Mouse (Mus musculus) lung, adult 2 months (tissue): ENCODE data around the gene Slc38a1. TPM values are rescaled to one million over a fixed set of nuclear protein-coding genes. Genes with fewer than 3 reads are reported as not detected.
A peak's percentile ranks its signal among the peaks of the same experiment; 100 is the strongest.

Source experiments
- DNase-seq: peaks from one replicate; pipeline ENCODE4 v3.0.0; 2022
- H3K4me1 ChIP-seq: fragments of 200-500 bp; 2 replicates; pipeline ENCODE4 v1.6.1; 2011; ENCODE audit warnings: low read length; ENCODE audit not compliant: control insufficient read depth, insufficient read depth
- H3K4me3 ChIP-seq: fragments of 200-500 bp; replicated peaks from 2 replicates; pipeline ENCODE3; 2011; ENCODE audit warnings: low read depth, mild to moderate bottlenecking, control low read depth, low read length; ENCODE audit errors: extremely low read depth
- CTCF ChIP-seq: fragments of 200-500 bp; IDR thresholded peaks from 2 replicates; pipeline ENCODE4 v1.5.1; 2011; ENCODE audit warnings: mild to moderate bottlenecking, low read length, control low read depth; ENCODE audit not compliant: insufficient read depth
- POLR2A ChIP-seq: fragments of 200-500 bp; IDR thresholded peaks from 2 replicates; pipeline ENCODE4 v1.6.1; 2011; ENCODE audit warnings: low read depth, mild to moderate bottlenecking, control low read depth, low read length, borderline replicate concordance; ENCODE audit errors: extremely low read depth
- WGBS: fragments of 180-500 bp; shearing (Covaris S2); methylation state at CpG from one replicate; pipeline ENCODE4 v1.1.7; 2018; 5-methylcytosine and 5-hydroxymethylcytosine counted together
- polyA plus RNA-seq: library from polyadenylated mRNA; depleted of rRNA; stranded (reverse); fragments of >200 nt; gene quantifications from 2 replicates; pipeline ENCODE4 v1.2.3, GENCODE M21; 2012

Slc38a1 gene
- polyA plus RNA-seq, 1 experiment = 19.9 TPM

DNA sequence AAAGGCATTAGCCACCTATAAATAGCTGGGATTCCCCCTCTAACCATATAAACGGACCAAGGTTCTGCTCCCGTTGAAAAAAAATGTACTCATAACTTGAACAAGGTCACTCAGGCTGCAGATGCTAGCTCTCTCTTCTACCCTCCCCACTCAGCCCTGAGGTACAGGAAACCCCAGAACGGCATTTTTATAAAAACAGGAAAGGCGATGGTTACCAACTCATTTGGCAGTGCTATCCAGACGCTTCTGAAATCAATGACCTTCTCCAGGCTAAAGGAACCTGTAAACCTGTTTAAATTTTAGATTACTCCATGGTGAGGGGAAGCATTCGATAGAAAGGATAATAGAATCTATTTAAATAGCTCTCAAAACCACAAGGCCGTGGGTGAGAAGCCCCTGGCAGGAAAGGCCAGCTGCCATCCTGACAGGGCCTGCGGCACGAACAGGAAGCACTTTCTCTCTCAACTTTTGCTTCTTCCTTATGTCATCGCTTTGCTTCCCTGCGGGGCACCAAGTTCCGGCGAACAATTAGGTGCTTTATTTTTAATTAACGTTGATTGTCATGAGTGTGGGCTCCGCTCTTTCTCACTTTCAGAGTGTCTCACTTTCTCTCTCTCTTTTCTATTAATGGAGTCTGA is 59.2 kb downstream of the Slc38a1 start:
- TF ChIP-seq CTCF (no peak), POLR2A (no peak)
- H3K4me3 ChIP-seq = no peak overlapping the region
- WGBS = 62% methylated on average over 15 of the region's 15 CpGs
- no peaks in the 10 kb centered on the region; the same call in 1 of the 2 replicates for H3K4me1 ChIP-seq
- no peak for DNase-seq

DNA sequence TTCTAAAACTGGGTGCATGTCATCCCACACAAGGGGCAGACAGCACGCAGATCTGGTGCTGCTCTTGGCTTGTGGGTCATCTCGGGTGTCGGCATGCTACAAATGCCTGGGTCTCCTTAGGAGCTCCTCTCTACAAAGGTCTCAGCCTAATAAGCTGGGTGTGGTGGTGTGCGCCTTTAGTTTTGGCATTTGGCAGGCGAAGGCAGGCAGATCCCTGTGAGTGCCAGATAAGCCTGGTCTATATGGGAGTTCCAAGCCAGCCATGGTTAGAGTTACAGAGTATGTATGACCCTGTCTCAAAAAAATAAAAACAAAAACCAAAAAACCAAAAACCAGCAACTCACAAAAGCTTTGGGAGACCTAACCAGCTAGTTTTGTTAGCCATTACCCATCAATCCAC is 65.7 kb downstream of the Slc38a1 start:
- TF ChIP-seq CTCF = no peak
- TF ChIP-seq POLR2A = no peak
- no peak overlapping the region for H3K4me3 ChIP-seq
- DNase-seq = no peak
- H3K4me1 ChIP-seq = no peaks in the 10 kb centered on the region
- 95% methylated on average over 5 of the region's 5 CpGs for WGBS

DNA sequence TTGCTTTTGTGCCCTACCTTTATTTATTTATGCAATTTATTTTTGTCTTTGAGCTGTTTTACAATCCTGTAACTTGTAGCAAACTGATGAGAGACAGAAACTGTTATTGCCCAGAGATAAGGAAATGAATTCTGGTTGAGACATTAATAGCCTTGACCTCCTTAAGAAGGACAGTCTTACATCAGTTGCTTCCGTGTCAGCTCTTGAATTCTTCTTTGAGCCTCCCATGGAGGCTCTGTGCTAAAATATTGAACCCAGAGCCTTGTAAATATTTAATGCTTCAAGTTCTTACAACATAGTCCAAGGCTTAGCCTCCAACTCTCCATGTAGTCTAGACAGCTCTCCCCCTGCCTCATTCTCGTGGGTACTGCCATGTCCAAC is 73.7 kb downstream of the Slc38a1 start:
- no peak for DNase-seq
- no peaks in the 10 kb centered on the region for H3K4me1 ChIP-seq
- TF ChIP-seq CTCF (no peak), POLR2A (no peak)
- 50% methylated on average over 2 of the region's 2 CpGs for WGBS
- no peak overlapping the region for H3K4me3 ChIP-seq

DNA sequence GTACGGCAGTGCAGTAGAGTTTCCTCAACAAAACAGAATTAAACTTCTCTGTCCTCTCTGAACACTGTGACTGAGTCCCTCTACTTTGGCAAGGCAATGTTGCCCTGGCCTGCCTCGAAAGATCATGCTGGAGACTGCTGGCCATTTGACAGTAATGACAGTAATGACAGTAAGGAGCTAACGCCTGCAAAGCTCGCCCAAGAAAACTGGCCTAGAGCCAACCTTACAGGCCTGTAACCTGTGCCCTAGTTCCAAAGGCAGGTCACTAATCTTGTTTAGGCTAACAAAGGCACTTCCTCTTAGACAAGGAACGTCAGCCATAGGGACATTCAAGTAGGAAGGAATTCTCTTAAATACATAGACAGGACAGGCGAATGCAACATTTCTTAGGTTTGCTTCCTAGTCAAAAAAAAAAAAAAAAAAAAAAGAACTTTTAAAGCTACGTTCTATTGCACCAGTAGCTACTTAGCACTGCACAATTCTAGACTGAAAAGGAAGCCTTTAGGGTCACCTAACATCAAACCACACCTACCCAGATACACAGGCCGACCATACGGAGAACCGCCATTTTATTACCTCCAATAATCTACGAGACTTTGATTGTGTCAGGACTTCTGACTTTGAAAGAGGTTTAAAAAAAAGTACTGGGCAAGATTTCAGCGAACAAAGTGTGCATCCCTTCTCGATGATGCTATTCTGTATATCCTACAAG is 74.3 kb downstream of the Slc38a1 start:
- peak; percentile 21 for DNase-seq
- 54% methylated on average over 13 of the region's 13 CpGs for WGBS

DNA sequence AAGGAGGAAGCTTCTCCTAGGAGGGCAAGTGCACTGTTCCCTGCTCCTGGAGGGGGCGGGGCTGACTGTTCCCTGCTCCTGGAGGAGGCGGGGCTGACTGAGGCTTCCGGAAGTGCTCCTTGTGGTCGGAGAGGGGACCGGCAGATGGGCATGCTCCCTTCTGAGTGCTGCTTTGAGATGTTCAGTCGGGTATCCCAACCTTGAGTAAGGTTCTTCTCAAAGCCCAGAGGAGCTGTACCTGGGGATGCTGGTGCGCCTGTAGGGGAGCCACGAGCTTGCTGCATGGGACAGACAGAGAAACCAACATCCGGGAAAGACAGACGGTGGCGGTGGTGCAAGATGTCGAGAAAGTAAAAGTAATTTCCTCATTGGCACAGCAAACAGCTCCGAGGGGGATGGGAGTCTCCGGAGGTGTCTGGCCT is 75.9 kb downstream of the Slc38a1 start:
- no peaks in the 10 kb centered on the region for H3K4me1 ChIP-seq
- H3K4me3 ChIP-seq = peak overlapping the region; percentile 56
- 11% methylated on average over 14 of the region's 14 CpGs for WGBS
- DNase-seq = peak; percentile 66
- 0 out of 2 replicates have a peak, but pooled peaks have one; percentile 4 for TF ChIP-seq CTCF
- TF ChIP-seq POLR2A = no peak

More for the DNA sequence above, 74.3 kb downstream of the Slc38a1 start:
- Histone ChIP-seq H3K4me3 (no peak overlapping the region), H3K4me1 (no peaks in the 10 kb centered on the region)
- TF ChIP-seq CTCF (no peak), POLR2A (no peak)

DNA sequence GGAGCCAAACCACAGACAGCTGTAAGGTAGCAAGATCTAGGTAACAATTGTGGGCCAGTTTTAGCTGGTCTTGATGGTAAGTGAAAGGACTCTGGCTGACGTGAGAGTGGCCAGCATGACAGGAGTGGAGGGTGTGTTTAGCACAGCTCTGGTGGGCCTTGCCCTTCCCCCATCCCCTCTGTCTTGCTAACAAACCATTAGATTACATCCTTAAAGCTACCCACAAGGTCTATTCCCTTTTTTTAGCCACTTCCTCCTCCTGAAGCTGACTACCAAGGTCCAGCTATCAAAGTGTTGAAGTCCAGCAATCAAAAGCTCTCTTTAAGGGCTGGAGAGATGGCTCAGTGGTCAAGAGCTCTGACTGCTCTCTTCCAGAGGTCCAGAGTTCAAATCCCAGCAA is 78.9 kb downstream of the Slc38a1 start:
- no peaks in the 10 kb centered on the region for H3K4me1 ChIP-seq
- 74% methylated on average over 1 of the region's 1 CpGs for WGBS

DNA sequence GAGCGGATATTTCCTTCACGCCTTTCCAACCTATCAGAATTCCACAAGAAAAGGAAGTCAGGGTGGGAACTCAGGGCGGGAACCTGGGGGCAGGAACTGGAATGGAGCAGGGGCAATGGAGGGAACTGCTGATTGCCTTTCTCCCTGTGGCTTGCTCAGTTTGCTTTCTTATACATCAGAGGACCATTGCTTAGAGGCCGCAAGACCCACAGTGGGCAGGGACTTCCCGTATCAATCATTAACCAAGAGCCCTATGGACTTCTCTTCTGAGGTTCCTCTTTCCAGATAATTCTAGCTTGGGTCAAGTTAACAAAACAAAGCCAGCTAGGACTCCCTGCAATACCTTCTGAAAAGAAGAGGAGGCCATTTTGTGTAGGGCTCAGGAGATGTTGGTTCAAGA is 80.2 kb downstream of the Slc38a1 start:
- TF ChIP-seq CTCF (no peak), POLR2A (no peak)
- H3K4me3 ChIP-seq = no peak overlapping the region
- DNase-seq = no peak
- no peaks in the 10 kb centered on the region for H3K4me1 ChIP-seq
- 83% methylated on average over 5 of the region's 5 CpGs for WGBS

More for the DNA sequence above, 78.9 kb downstream of the Slc38a1 start:
- TF ChIP-seq POLR2A = no peak
- TF ChIP-seq CTCF = no peak
- DNase-seq = no peak
- no peak overlapping the region for H3K4me3 ChIP-seq

DNA sequence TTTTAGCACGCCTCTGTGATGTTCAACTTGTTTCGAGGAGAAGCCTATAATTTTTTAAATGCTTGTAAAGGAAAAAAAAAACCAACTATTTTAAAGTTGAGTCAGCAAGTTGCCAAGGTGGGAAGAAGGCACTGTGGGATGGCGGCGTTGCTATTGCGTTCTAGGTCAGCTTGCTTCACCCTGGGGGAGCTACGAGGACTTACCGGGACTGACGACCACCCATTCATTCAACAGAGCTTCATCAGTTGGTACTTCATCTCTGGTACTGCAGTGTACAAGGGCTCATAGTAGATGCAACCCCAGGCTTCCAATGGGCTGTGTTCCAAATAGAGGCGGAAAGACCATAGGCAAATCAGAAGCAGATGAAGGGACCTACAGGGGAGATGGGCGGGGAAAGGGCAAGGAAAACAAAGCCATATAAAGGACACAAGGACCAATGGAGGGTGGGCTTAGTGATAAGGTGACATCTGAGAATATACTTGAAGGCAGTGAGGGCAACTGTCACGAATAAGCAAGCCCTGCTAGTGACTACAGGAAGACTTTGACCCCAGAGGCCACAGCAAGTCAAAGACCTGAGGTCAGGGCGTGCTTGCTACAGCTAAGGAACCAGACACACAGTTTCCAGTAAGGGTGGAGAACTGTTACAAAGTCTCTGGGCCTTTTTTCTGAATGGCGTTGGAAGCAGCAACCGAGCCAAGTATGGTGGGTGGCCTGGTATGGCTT is 82.0 kb downstream of the Slc38a1 start:
- 92% methylated on average over 14 of the region's 14 CpGs for WGBS
- H3K4me3 ChIP-seq = no peak overlapping the region
- no peaks in the 10 kb centered on the region for H3K4me1 ChIP-seq
- no peak for TF ChIP-seq CTCF
- no peak for TF ChIP-seq POLR2A
- DNase-seq = no peak

DNA sequence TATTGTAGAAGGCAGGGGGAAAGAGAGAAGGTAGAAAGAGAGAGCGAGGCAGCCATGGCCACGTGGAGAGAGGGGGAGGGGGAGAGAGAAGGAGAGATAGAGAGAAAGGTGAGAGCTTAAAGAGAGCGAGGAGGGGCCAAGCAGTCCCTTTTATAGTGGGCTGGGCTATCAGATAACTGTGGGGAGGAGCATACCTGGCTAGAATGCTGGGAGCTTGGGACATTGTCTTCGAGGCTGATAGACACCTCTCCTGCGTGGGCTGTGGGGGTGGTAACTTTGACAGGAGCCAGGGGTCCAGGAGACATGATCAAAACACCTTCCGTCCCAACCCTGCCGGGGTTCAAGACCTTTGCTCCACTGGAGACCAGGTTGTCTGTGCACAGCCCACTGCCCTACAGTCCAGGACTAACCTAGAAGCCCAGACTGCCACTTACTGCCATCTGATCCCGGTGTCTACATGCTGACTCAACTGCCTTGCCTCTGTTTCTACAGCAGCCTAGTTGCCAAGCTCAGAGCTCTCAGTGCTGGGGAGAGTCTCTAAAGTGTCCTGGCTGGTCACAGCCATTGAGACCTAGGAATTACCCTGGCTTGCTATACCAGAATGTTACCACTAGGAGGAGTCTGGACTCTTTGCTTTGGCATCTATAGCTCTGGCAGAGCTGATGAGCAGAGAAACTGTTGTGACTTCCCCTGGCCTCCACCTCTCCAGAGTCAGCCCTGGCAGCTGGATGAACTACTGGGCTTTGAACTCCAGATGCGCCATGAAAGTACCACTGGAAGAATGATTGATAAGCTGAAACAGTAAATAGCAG is 90.9 kb downstream of the Slc38a1 start:
- peak; percentile 23 for DNase-seq
- Histone ChIP-seq H3K4me3 (no peak overlapping the region), H3K4me1 (peaks cover 2% of the 10 kb centered on the region; the same call in 1 of the 2 replicates)
- 61% methylated on average over 9 of the region's 9 CpGs for WGBS
- TF ChIP-seq POLR2A = no peak
- peak; percentile 50; the same call in 1 of the 2 replicates for TF ChIP-seq CTCF
